Mouse (Mus musculus) brain, embryonic 14.5 days (tissue): ENCODE data around the gene Fyb2. TPM values are rescaled to one million over a fixed set of nuclear protein-coding genes. Genes with fewer than 3 reads are reported as not detected.

Experiments
- DNase-seq: peaks from one replicate; pipeline ENCODE4 v3.0.0-alpha.2; 2011; ENCODE audit warnings: low read depth
- CTCF ChIP-seq: fragments of 200-500 bp; IDR thresholded peaks from 2 replicates; pipeline ENCODE4 v1.5.1; 2012; ENCODE audit warnings: inconsistent platforms, mild to moderate bottlenecking, moderate library complexity, borderline replicate concordance; ENCODE audit not compliant: insufficient read depth, insufficient read length; ENCODE audit errors: extremely low read depth
- POLR2A ChIP-seq: fragments of 200-500 bp; IDR thresholded peaks from 2 replicates; pipeline ENCODE4 v1.6.1; 2012; ENCODE audit warnings: mild to moderate bottlenecking, inconsistent platforms, borderline replicate concordance; ENCODE audit not compliant: poor library complexity, insufficient read depth, insufficient read length, severe bottlenecking; ENCODE audit errors: extremely low read depth
- polyA plus RNA-seq: library from polyadenylated mRNA; depleted of rRNA; stranded (reverse); fragments of >200 nt; gene quantifications from 2 replicates; pipeline ENCODE4 v1.2.3, GENCODE M21; 2012; rRNA removed

The Fyb2 gene
- polyA plus RNA-seq, 1 experiment = 0.23 TPM

- DNase-seq = no peak
Observed at GRCm38 (mm10) chr4:105015496-105015895, 102.2 kb downstream of the Fyb2 start.

GRCm38 (mm10) chr4:105016006-105016613 is 102.9 kb downstream of the Fyb2 start:
- TF ChIP-seq POLR2A = no peak
- no peak for TF ChIP-seq CTCF

More at GRCm38 (mm10) chr4:105015496-105015895, 102.2 kb downstream of the Fyb2 start:
- TF ChIP-seq POLR2A (no peak), CTCF (no peak)

GRCm38 (mm10) chr4:105027278-105027677 is 114.0 kb downstream of the Fyb2 start:
- TF ChIP-seq POLR2A (no peak), CTCF (no peak)
- no peak for DNase-seq

More at GRCm38 (mm10) chr4:105016006-105016613, 102.9 kb downstream of the Fyb2 start:
- peak; percentile 43 for DNase-seq

GRCm38 (mm10) chr4:105031104-105031503 is 117.8 kb downstream of the Fyb2 start:
- DNase-seq = peak; percentile 14
- TF ChIP-seq CTCF = no peak

- TF ChIP-seq CTCF = peak; percentile 21; the same call in 1 of the 2 replicates
- no peak for TF ChIP-seq POLR2A
- DNase-seq = peak; percentile 27
Observed at GRCm38 (mm10) chr4:105033153-105033552, 119.9 kb downstream of the Fyb2 start.

GRCm38 (mm10) chr4:105034259-105034658 is 121.0 kb downstream of the Fyb2 start:
- peak; percentile 43 for DNase-seq
- no peak for TF ChIP-seq CTCF
- no peak for TF ChIP-seq POLR2A

GRCm38 (mm10) chr4:105050041-105050440 is 136.8 kb downstream of the Fyb2 start:
- DNase-seq = no peak
- TF ChIP-seq CTCF = no peak
- no peak for TF ChIP-seq POLR2A

- DNase-seq = peak; percentile 14
- no peak for TF ChIP-seq POLR2A
- no peak for TF ChIP-seq CTCF
Observed at GRCm38 (mm10) chr4:105051291-105051690, 138.0 kb downstream of the Fyb2 start.

Other genes with a start within 250 kb of the Fyb2 start
- gene C8b, start 147.1 kb upstream of the Fyb2 start, polyA plus RNA-seq = 0.19 TPM in 2 replicates
- not detected in 2 replicates for gene Gm17662, start 56.1 kb upstream of the Fyb2 start, polyA plus RNA-seq
- gene C8a, start 37.1 kb upstream of the Fyb2 start, polyA plus RNA-seq = 0.04 and 0.06 TPM in 2 replicates
- 8.5 and 11.8 TPM in 2 replicates for gene Prkaa2, start 196.4 kb downstream of the Fyb2 start, polyA plus RNA-seq
- gene Plpp3, start 243.9 kb downstream of the Fyb2 start, polyA plus RNA-seq = 58.9 and 61.5 TPM in 2 replicates